Mouse (Mus musculus) stomach, embryonic 15.5 days (tissue): ENCODE data around the gene Pdss1. TPM values are rescaled to one million over a fixed set of nuclear protein-coding genes. Genes with fewer than 3 reads are reported as not detected.
"Not testable (repeated sequence)": the region's sequence is repeated elsewhere in the genome, so short reads cannot be mapped to it uniquely, and the experiment has no call there.

Source experiments
- ATAC-seq: fragments of 200-750 bp; cut with Nextera tagmentation; 2 replicates; pipeline ENCODE4 v1.8.0; 2017; ENCODE audit warnings: low read depth, moderate number of reproducible peaks, moderate TSS enrichment; ENCODE audit not compliant: insufficient read depth, low FRiP score
- H3K27ac ChIP-seq: fragments of 300-500 bp; sonication (generic); 2 replicates; pipeline ENCODE4 v1.5.1; 2015; ENCODE audit warnings: mild to moderate bottlenecking, inconsistent platforms
- H3K27me3 ChIP-seq: fragments of 300-500 bp; sonication (generic); replicated peaks from 2 replicates; pipeline ENCODE4 v1.6.1; 2015; ENCODE audit warnings: inconsistent platforms
- H3K36me3 ChIP-seq: fragments of 300-500 bp; sonication (generic); 2 replicates; pipeline ENCODE4 v1.6.1; 2015; ENCODE audit warnings: inconsistent platforms
- H3K4me1 ChIP-seq: fragments of 300-500 bp; sonication (generic); 2 replicates; pipeline ENCODE4 v1.6.1; 2015; ENCODE audit warnings: inconsistent platforms
- H3K4me2 ChIP-seq: fragments of 300-500 bp; sonication (generic); 2 replicates; pipeline ENCODE4 v1.6.1; 2015; ENCODE audit warnings: mild to moderate bottlenecking, inconsistent platforms
- H3K4me3 ChIP-seq: fragments of 300-500 bp; sonication (generic); replicated peaks from 2 replicates; pipeline ENCODE4 v1.5.1; 2015; ENCODE audit warnings: inconsistent platforms
- H3K9ac ChIP-seq: fragments of 300-500 bp; sonication (generic); 2 replicates; pipeline ENCODE4 v1.6.1; 2015; ENCODE audit warnings: inconsistent platforms
- H3K9me3 ChIP-seq: fragments of 300-500 bp; sonication (generic); 2 replicates; pipeline ENCODE4 v1.6.1; 2016; ENCODE audit warnings: inconsistent platforms
- WGBS: fragments of 180-500 bp; shearing (Covaris S2); methylation state at CpG from one replicate; pipeline ENCODE4 v1.1.7; 2015; 5-methylcytosine and 5-hydroxymethylcytosine counted together
- polyA plus RNA-seq: library from polyadenylated mRNA; unstranded; fragments of >200 nt; fragmentation: Nextera tagmentation; extraction: Ambion mirVana; gene quantifications from 2 replicates; pipeline ENCODE4 v1.2.1, GENCODE M21; 2015

Pdss1 gene
- 22.8 and 24.2 TPM in 2 replicates for polyA plus RNA-seq

GRCm38 (mm10) chr2:22895282-22896273 lies at the start of gene Pdss1:
Pdss1 (plus strand) TSS chr2:22895522.
- Histone ChIP-seq H3K36me3 (no peaks in the 10 kb centered on the region; the same call in 1 of the 2 replicates), H3K4me1 (peaks cover 2% of the 10 kb centered on the region; the same call in 1 of the 2 replicates), H3K4me3 (peak within 1 kb of the TSS; percentile 89), H3K9ac (peak within 1 kb of the TSS; percentile 64), H3K27ac (peak within 1 kb of the TSS; percentile 89), H3K4me2 (peak within 1 kb of the TSS; percentile 74), H3K9me3 (no peaks in the 10 kb centered on the region), H3K27me3 (no peaks in the 10 kb centered on the region)
- under 1% methylated on average over 81 of the region's 81 CpGs for WGBS
- peak; percentile 98 for ATAC-seq

- ATAC-seq = no peak
- H3K4me2 ChIP-seq = no peak overlapping the region
- no peaks in the 10 kb centered on the region for H3K27me3 ChIP-seq
- H3K4me3 ChIP-seq = no peak overlapping the region
- H3K9me3 ChIP-seq = no peaks in the 10 kb centered on the region
- no peak overlapping the region for H3K27ac ChIP-seq
- 63% methylated on average over 4 of the region's 4 CpGs for WGBS
- H3K4me1 ChIP-seq = no peaks in the 10 kb centered on the region
- no peaks in the 10 kb centered on the region for H3K36me3 ChIP-seq
- no peak overlapping the region for H3K9ac ChIP-seq
These were observed 43.4 kb upstream of the Pdss1 start for GRCm38 (mm10) chr2:22851900-22852299.

- Histone ChIP-seq H3K9ac (no peak overlapping the region), H3K4me3 (no peak overlapping the region), H3K36me3 (no peaks in the 10 kb centered on the region), H3K4me1 (no peaks in the 10 kb centered on the region), H3K27ac (no peak overlapping the region), H3K9me3 (no peaks in the 10 kb centered on the region), H3K4me2 (no peak overlapping the region), H3K27me3 (no peaks in the 10 kb centered on the region)
- 76% methylated on average over 3 of the region's 3 CpGs for WGBS
- ATAC-seq = no peak
These were observed 37.8 kb upstream of the Pdss1 start for GRCm38 (mm10) chr2:22857501-22857900.

- H3K4me2 ChIP-seq = no peak overlapping the region
- H3K27ac ChIP-seq = no peak overlapping the region
- no peak overlapping the region for H3K4me3 ChIP-seq
- no peak for ATAC-seq
- no peaks in the 10 kb centered on the region for H3K9me3 ChIP-seq
- 79% methylated on average over 2 of the region's 2 CpGs for WGBS
- no peaks in the 10 kb centered on the region for H3K4me1 ChIP-seq
- H3K9ac ChIP-seq = no peak overlapping the region
- H3K27me3 ChIP-seq = no peaks in the 10 kb centered on the region
- H3K36me3 ChIP-seq = no peaks in the 10 kb centered on the region
These were observed 33.1 kb upstream of the Pdss1 start for GRCm38 (mm10) chr2:22862194-22862593.

GRCm38 (mm10) chr2:22864394-22865037 lies 30.8 kb upstream of the Pdss1 start:
- not testable (repeated sequence) for H3K27ac ChIP-seq, H3K9ac ChIP-seq, H3K9me3 ChIP-seq, H3K4me3 ChIP-seq, H3K4me1 ChIP-seq, H3K36me3 ChIP-seq, H3K4me2 ChIP-seq, H3K27me3 ChIP-seq
- 3% methylated on average over 6 of the region's 6 CpGs for WGBS
- ATAC-seq = peak; percentile 66

GRCm38 (mm10) chr2:22865818-22866217 lies 29.5 kb upstream of the Pdss1 start:
- WGBS = 93% methylated on average over 1 of the region's 1 CpGs
- Histone ChIP-seq H3K9me3 (no peaks in the 10 kb centered on the region), H3K9ac (no peak overlapping the region), H3K4me3 (no peak overlapping the region), H3K27me3 (no peaks in the 10 kb centered on the region), H3K4me2 (no peak overlapping the region), H3K36me3 (no peaks in the 10 kb centered on the region), H3K27ac (no peak overlapping the region), H3K4me1 (no peaks in the 10 kb centered on the region)
- no peak for ATAC-seq

GRCm38 (mm10) chr2:22866894-22867424 lies 28.4 kb upstream of the Pdss1 start:
- Histone ChIP-seq H3K27me3 (no peaks in the 10 kb centered on the region), H3K4me1 (no peaks in the 10 kb centered on the region), H3K4me2 (no peak overlapping the region), H3K4me3 (no peak overlapping the region), H3K9ac (no peak overlapping the region), H3K9me3 (no peaks in the 10 kb centered on the region), H3K36me3 (no peaks in the 10 kb centered on the region), H3K27ac (no peak overlapping the region)
- WGBS = 61% methylated on average over 7 of the region's 7 CpGs
- no peak; the same call in 1 of the 2 replicates for ATAC-seq

- H3K27ac ChIP-seq = no peak overlapping the region
- H3K36me3 ChIP-seq = no peaks in the 10 kb centered on the region
- no peaks in the 10 kb centered on the region for H3K4me1 ChIP-seq
- no peaks in the 10 kb centered on the region for H3K9me3 ChIP-seq
- H3K4me3 ChIP-seq = no peak overlapping the region
- H3K4me2 ChIP-seq = no peak overlapping the region
- H3K27me3 ChIP-seq = no peaks in the 10 kb centered on the region
- WGBS = 76% methylated on average over 1 of the region's 1 CpGs
- H3K9ac ChIP-seq = no peak overlapping the region
- ATAC-seq = no peak
These were observed 22.2 kb upstream of the Pdss1 start for GRCm38 (mm10) chr2:22873159-22873558.

- no peak for ATAC-seq
- Histone ChIP-seq H3K9ac (no peak overlapping the region), H3K36me3 (no peaks in the 10 kb centered on the region), H3K27me3 (no peaks in the 10 kb centered on the region), H3K27ac (no peak overlapping the region), H3K4me2 (no peak overlapping the region), H3K4me1 (no peaks in the 10 kb centered on the region), H3K4me3 (no peak overlapping the region), H3K9me3 (no peaks in the 10 kb centered on the region)
- WGBS = 50% methylated on average over 9 of the region's 10 CpGs
These were observed 20.7 kb upstream of the Pdss1 start for GRCm38 (mm10) chr2:22874628-22875027.

- no peak overlapping the region for H3K4me3 ChIP-seq
- no peak overlapping the region for H3K9ac ChIP-seq
- no peak overlapping the region for H3K27ac ChIP-seq
- H3K36me3 ChIP-seq = no peaks in the 10 kb centered on the region
- H3K4me1 ChIP-seq = no peaks in the 10 kb centered on the region
- no peaks in the 10 kb centered on the region for H3K9me3 ChIP-seq
- no peak overlapping the region for H3K4me2 ChIP-seq
- 78% methylated on average over 3 of the region's 3 CpGs for WGBS
- no peak for ATAC-seq
- H3K27me3 ChIP-seq = no peaks in the 10 kb centered on the region
These were observed 18.7 kb upstream of the Pdss1 start for GRCm38 (mm10) chr2:22876614-22877013.

GRCm38 (mm10) chr2:22878781-22879180 lies 16.5 kb upstream of the Pdss1 start:
- Histone ChIP-seq H3K9ac (no peak overlapping the region), H3K4me3 (no peak overlapping the region), H3K27me3 (no peaks in the 10 kb centered on the region), H3K4me1 (no peaks in the 10 kb centered on the region), H3K27ac (no peak overlapping the region), H3K36me3 (no peaks in the 10 kb centered on the region), H3K4me2 (no peak overlapping the region), H3K9me3 (no peaks in the 10 kb centered on the region)
- WGBS = 26% methylated on average over 1 of the region's 1 CpGs
- no peak for ATAC-seq

GRCm38 (mm10) chr2:22880726-22881125 lies 14.6 kb upstream of the Pdss1 start:
- H3K4me1 ChIP-seq, H3K27ac ChIP-seq, H3K9me3 ChIP-seq, H3K4me3 ChIP-seq, H3K9ac ChIP-seq, H3K36me3 ChIP-seq, ATAC-seq, H3K27me3 ChIP-seq, H3K4me2 ChIP-seq: not testable (repeated sequence)
- WGBS = 86% methylated on average over 3 of the region's 3 CpGs
